Mouse (Mus musculus): ENCODE data around the gene Mical1. TPM values are rescaled to one million over a fixed set of nuclear protein-coding genes. Genes with fewer than 3 reads are reported as not detected.

Mical1 gene
- total and polyA plus RNA-seq, 3 experiments, result 1.3 to 15.7 TPM; not detected in 1

DNA sequence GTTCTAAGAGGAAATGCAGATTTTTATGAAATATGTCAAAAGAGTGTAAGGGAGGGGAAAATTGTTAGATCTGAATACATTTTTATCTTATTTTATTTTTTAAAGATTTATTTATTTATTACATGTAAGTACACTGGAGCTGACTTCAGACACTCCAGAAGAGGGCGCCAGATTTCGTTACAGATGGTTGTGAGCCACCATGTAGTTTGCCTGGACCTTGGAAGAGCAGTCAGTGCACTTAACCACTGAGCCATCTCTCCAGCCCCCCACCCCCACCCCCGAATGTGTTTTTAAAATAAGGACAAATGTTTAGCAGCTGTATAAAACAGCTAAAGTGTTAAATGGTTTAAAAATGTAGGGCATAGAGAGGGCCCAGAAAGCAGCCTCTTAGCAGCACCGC, 41.5 kb upstream of the Mical1 start:
- TF ChIP-seq CTCF (IDR thresholded peaks at IDR 0.05 in 2 of 3, conservative IDR thresholded peaks at IDR 0.05 in 1 of 3; ENCODE audit: control insufficient read depth in 1 of 3, insufficient read depth in 1 of 3, low read depth in 2 of 3, low read length in 3 of 3, poor library complexity in 1 of 3, severe bottlenecking in 1 of 3), result peak; percentile 24 to 61 (median 57); a peak in 5 of 6 replicates
- TF ChIP-seq ZNF384 (IDR thresholded peaks at IDR 0.05; ENCODE audit: low read depth, low read length), result no peak
- TF ChIP-seq TBP (IDR thresholded peaks at IDR 0.05; ENCODE audit: low read depth, low read length), result no peak
- TF ChIP-seq ZMIZ1 (IDR thresholded peaks at IDR 0.05; ENCODE audit: low read depth, low read length), result no peak
- TF ChIP-seq RAD21 (IDR thresholded peaks at IDR 0.05; ENCODE audit: low read depth, low read length), result peak; percentile 61
- TF ChIP-seq ZKSCAN1 (IDR thresholded peaks at IDR 0.05; ENCODE audit: low read depth, low read length), result no peak
- peak; percentile 77 for TF ChIP-seq SMC3 (IDR thresholded peaks at IDR 0.05; ENCODE audit: low read depth, low read length)
- no peak for TF ChIP-seq EP300 (IDR thresholded peaks at IDR 0.05; ENCODE audit: low read depth in 1 of 2, low read length in 2 of 2)
- TF ChIP-seq MAX (IDR thresholded peaks at IDR 0.05; ENCODE audit: low read length), result no peak
- TF ChIP-seq ELF1 (IDR thresholded peaks at IDR 0.05; ENCODE audit: low read depth, low read length), result no peak
- TF ChIP-seq JUND (IDR thresholded peaks at IDR 0.05; ENCODE audit: low read depth, low read length), result no peak
- TF ChIP-seq ZC3H11A (IDR thresholded peaks at IDR 0.05; ENCODE audit: low read depth, low read length), result peak; percentile 73
- Histone ChIP-seq H3K36me3 (ENCODE audit: control insufficient read depth in 1 of 2, insufficient read depth in 2 of 2, low read length in 2 of 2) (no peaks in the 10 kb centered on the region), H3K9ac (ENCODE audit: control insufficient read depth, low read depth, low read length, poor library complexity, severe bottlenecking) (no peak overlapping the region), H3K9me3 (replicated peaks; ENCODE audit: insufficient read depth, low read length) (no peaks in the 10 kb centered on the region), H3K4me1 (ENCODE audit: control insufficient read depth in 1 of 2, insufficient read depth in 2 of 2, low read length in 2 of 2) (no peaks in the 10 kb centered on the region), H3K27ac (ENCODE audit: control insufficient read depth, low read depth, low read length) (no peak overlapping the region), H3K27me3 (ENCODE audit: control insufficient read depth in 1 of 2, insufficient read depth in 2 of 2, low read length in 2 of 2) (peaks cover 0 to 10% of the 10 kb centered on the region in 2 experiments; a peak in 3 of 4 replicates), H3K4me3 (ENCODE audit: control insufficient read depth in 1 of 2, insufficient read depth in 1 of 2, low read depth in 2 of 2, low read length in 2 of 2) (no peak overlapping the region), H3K79me2 (ENCODE audit: control insufficient read depth, insufficient read depth, low read length, poor library complexity) (no peaks in the 10 kb centered on the region)
- DNase-seq (ENCODE audit: low read depth, low spot score), result peak; percentile 37

DNA sequence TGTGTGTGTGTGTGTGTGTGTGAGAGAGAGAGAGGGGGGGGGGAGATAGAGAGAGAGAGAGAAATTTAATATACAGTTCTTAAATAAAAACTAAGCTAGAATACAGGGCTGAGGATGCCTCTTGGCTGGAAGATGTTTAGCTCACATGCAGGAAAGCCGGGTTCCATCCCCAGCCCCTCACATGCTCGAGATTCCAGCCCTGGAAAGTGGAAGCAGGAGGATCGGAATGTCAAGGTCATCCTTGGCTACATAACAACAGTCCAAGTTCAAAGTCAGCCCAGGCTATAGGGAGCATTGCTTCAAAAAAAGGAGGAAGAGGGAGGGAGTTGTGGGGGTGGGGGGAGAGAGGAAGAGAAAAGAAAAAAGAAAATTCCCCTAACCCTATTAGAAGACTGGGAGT, 41.0 kb upstream of the Mical1 start:
- Histone ChIP-seq H3K36me3 (ENCODE audit: control insufficient read depth in 1 of 2, insufficient read depth in 2 of 2, low read length in 2 of 2) (no peaks in the 10 kb centered on the region), H3K79me2 (ENCODE audit: control insufficient read depth, insufficient read depth, low read length, poor library complexity) (no peaks in the 10 kb centered on the region), H3K4me1 (ENCODE audit: control insufficient read depth in 1 of 2, insufficient read depth in 2 of 2, low read length in 2 of 2) (no peaks in the 10 kb centered on the region), H3K9me3 (replicated peaks; ENCODE audit: insufficient read depth, low read length) (no peaks in the 10 kb centered on the region), H3K9ac (ENCODE audit: control insufficient read depth, low read depth, low read length, poor library complexity, severe bottlenecking) (no peak overlapping the region), H3K4me3 (ENCODE audit: control insufficient read depth in 1 of 2, insufficient read depth in 1 of 2, low read depth in 2 of 2, low read length in 2 of 2) (no peak overlapping the region), H3K27ac (ENCODE audit: control insufficient read depth, low read depth, low read length) (no peak overlapping the region), H3K27me3 (ENCODE audit: control insufficient read depth in 1 of 2, insufficient read depth in 2 of 2, low read length in 2 of 2) (peaks cover 0 to 10% of the 10 kb centered on the region in 2 experiments; a peak in 3 of 4 replicates)
- TF ChIP-seq GATA1 (IDR thresholded peaks at IDR 0.05; ENCODE audit: low read depth, low read length) (no peak), E2F4 (IDR thresholded peaks at IDR 0.05; ENCODE audit: borderline replicate concordance, low read depth, low read length) (no peak), TBP (IDR thresholded peaks at IDR 0.05; ENCODE audit: low read depth, low read length) (no peak), MXI1 (IDR thresholded peaks at IDR 0.05; ENCODE audit: low read depth, low read length) (no peak), MEF2A (IDR thresholded peaks at IDR 0.05; ENCODE audit: extremely low read depth, insufficient replicate concordance, low read depth, low read length, poor library complexity, severe bottlenecking) (no peak), USF1 (IDR thresholded peaks at IDR 0.05; ENCODE audit: low read depth, low read length) (no peak), HCFC1 (IDR thresholded peaks at IDR 0.05; ENCODE audit: low read depth, low read length) (no peak), MYC (IDR thresholded peaks at IDR 0.05; ENCODE audit: low read depth, low read length) (no peak), SIN3A (IDR thresholded peaks at IDR 0.05; ENCODE audit: low read length) (no peak), ZKSCAN1 (IDR thresholded peaks at IDR 0.05; ENCODE audit: low read depth, low read length) (no peak), MYB (IDR thresholded peaks at IDR 0.05; ENCODE audit: low read depth, low read length) (no peak), MAZ (IDR thresholded peaks at IDR 0.05; ENCODE audit: low read depth, low read length) (no peak), KAT2A (conservative IDR thresholded peaks at IDR 0.05; ENCODE audit: low read depth, low read length) (no peak), ETS1 (IDR thresholded peaks at IDR 0.05; ENCODE audit: low read depth, low read length) (no peak), EP300 (IDR thresholded peaks at IDR 0.05; ENCODE audit: low read depth in 1 of 2, low read length in 2 of 2) (no peak)
- DNase-seq (ENCODE audit: low read depth, low spot score), result no peak
